Comparison of ENCODE assay signal across 8 mouse cellular contexts in the genomic region with DNA sequence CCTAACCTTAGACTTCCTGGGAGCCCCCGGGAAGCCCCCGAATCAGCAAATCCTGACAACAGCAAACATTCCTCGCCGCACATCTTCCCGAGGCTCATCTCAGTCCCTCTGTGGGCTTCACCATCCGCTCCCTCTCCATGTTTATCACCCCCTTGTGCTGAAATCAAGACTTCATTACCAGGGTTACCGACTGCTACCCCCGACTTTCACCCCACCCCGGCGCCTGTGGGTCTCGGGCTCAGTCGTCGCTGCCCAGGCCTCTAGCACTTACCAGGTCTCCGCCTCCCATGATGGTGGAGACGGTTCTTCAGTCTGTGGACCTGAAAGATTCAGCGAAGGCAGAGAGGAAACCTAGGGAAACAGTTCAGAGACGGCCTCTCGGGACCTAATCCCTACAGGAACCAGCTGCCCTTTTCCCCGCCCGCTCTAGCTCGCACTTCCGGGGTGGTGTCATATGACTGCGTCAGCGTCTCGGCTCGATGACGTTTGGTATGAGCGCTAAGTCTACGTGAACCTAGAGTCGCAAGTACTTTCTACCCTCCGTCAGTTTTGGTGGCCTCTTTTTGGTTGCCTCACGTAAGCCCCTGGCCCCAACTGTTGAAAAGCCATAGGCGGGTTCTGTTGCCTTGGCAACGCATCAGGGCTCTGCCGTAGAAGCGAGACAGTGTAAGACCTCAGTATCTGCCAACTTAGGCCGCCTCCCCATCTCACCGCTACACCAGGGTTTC. TPM values are rescaled to one million over a fixed set of nuclear protein-coding genes. Genes with fewer than 3 reads are reported as not detected.
DNase-seq lines count a peak whose midpoint lies in the region; ATAC-seq and TF ChIP-seq lines count a peak whose summit lies in the region.

A gene (minus strand): TSS at position 403 of the 728 bp plus-strand sequence.

- no peaks in the 10 kb centered on the region for H3K27me3 ChIP-seq in megakaryocyte, embryonic 14.5 days (replicated peaks)

- H3K27ac ChIP-seq in cortical plate, adult 2 months (ENCODE audit: insufficient read depth, low read length), result peak within 1 kb of the TSS; percentile 31; the same call in 1 of the 2 replicates

- ATAC-seq in activated CD4-positive, CD25-positive, alpha-beta regulatory T cell, adult 4 months, result peak; percentile 98

- peaks cover 5% of the 10 kb centered on the region for H3K4me1 ChIP-seq in cortical plate, adult 2 months (ENCODE audit: control insufficient read depth, insufficient read depth, low read length)
- peaks cover 26% of the 10 kb centered on the region for H3K4me1 ChIP-seq in megakaryocyte, embryonic 14.5 days

- peak; percentile 86 to 89 for DNase-seq in gastrocnemius, adult 8-10 months (ENCODE audit: low spot score in 2 of 2)
- peak; percentile 94 for DNase-seq in hindlimb bud, embryonic 11.5 days (ENCODE audit: extremely low spot score, low read depth, low spot score)
- DNase-seq in left cerebral cortex, adult 8-10 months (ENCODE audit: low spot score in 2 of 2), result peak; percentile 94 to 98
- DNase-seq in right cerebral cortex, postnatal 10 days (ENCODE audit: low spot score in 2 of 2), result peak; percentile 97 to 98
- peak; percentile 90 for DNase-seq in urinary bladder, postnatal 25 days (ENCODE audit: low spot score)

- peaks cover 41% of the 10 kb centered on the region for H3K36me3 ChIP-seq in megakaryocyte, embryonic 14.5 days (replicated peaks; ENCODE audit: low read length)

- TF ChIP-seq CTCF in cortical plate, adult 2 months (IDR thresholded peaks at IDR 0.05; ENCODE audit: extremely low read depth, insufficient read depth, low read length), result no peak

- TF ChIP-seq POLR2A in cortical plate, adult 2 months (IDR thresholded peaks at IDR 0.05; ENCODE audit: extremely low read depth, insufficient read depth, low read length), result peak; percentile 93

- 0 out of 2 replicates have a peak, but pooled peaks cover 3% of the 10 kb centered on the region for H3K9me3 ChIP-seq in megakaryocyte, embryonic 14.5 days

- H3K4me3 ChIP-seq in cortical plate, adult 2 months (ENCODE audit: insufficient read depth, low read length), result peak within 1 kb of the TSS; percentile 61
- H3K4me3 ChIP-seq in megakaryocyte, embryonic 14.5 days (replicated peaks), result peak within 1 kb of the TSS; percentile 96

RNA-seq across cellular contexts. Expression of the gene that starts here (rescaled TPM):
- polyA plus RNA-seq in activated CD4-positive, CD25-positive, alpha-beta regulatory T cell, adult 4 months (2017; shearing (Covaris generic)), result 10 to 100 TPM; 21.3 to 22.8 TPM
- 16.4 TPM in 2 replicates for polyA plus RNA-seq in cortical plate, adult 2 months (2012; rRNA removed)
- 1 to 10 TPM; 3.2 to 5.9 (median 4.7) TPM for total RNA-seq in gastrocnemius, adult 8-10 months (2022)
- total RNA-seq in left cerebral cortex, adult 8-10 months (2022), result 10 to 100 TPM; 17.0 to 20.6 (median 19.1) TPM
- polyA plus RNA-seq in megakaryocyte, embryonic 14.5 days (2012; ENCODE audit: insufficient read depth, low replicate concordance), result 2.6 and 14.6 TPM in 2 replicates

Comparison
In these comparisons a context has a peak if more than half of its experiments do, and no peak if none do; other contexts are left out.
1. Peak in every context shown above with its lines: DNase-seq, ATAC-seq, H3K4me3 ChIP-seq and H3K27ac ChIP-seq.